ENCODE assay signal across 7 mouse cellular contexts in genomic region chr6:119480706-119481331, GRCm38 (mm10). TPM values are rescaled to one million over a fixed set of nuclear protein-coding genes. Genes with fewer than 3 reads are reported as not detected.
A peak's percentile ranks its signal among the peaks of the same experiment; 100 is the strongest.
DNase-seq lines count a peak whose midpoint lies in the region; ATAC-seq and TF ChIP-seq lines count a peak whose summit lies in the region.

No protein-coding gene starts in this region.

- H3K4me1 ChIP-seq in G1E (ENCODE audit: insufficient read depth, low read depth, low read length), result peaks cover 59% of the 10 kb centered on the region
- H3K4me1 ChIP-seq in cortical plate, adult 2 months (ENCODE audit: control insufficient read depth, insufficient read depth, low read length), result peaks cover 10% of the 10 kb centered on the region
- H3K4me1 ChIP-seq in heart, embryonic 15.5 days (replicated peaks), result peaks cover 57% of the 10 kb centered on the region
- H3K4me1 ChIP-seq in midbrain, embryonic 10.5 days, result peaks cover 74% of the 10 kb centered on the region
- peaks cover 39% of the 10 kb centered on the region for H3K4me1 ChIP-seq in stomach, embryonic 16.5 days (ENCODE audit: control insufficient read depth, insufficient read depth, low read length)

- intact Hi-C loops in left cerebral cortex, postnatal 4 days (cut with DNase I), result loop anchor here (10.0 kb wide), 3 partner anchors 284 to 824 kb away; no protein-coding TSS in a partner anchor

- no peaks in the 10 kb centered on the region for H3K9me3 ChIP-seq in G1E (replicated peaks)
- H3K9me3 ChIP-seq in heart, embryonic 15.5 days (replicated peaks), result no peaks in the 10 kb centered on the region
- H3K9me3 ChIP-seq in midbrain, embryonic 10.5 days (replicated peaks), result no peaks in the 10 kb centered on the region
- H3K9me3 ChIP-seq in stomach, embryonic 16.5 days (replicated peaks; ENCODE audit: control insufficient read depth, low read length), result no peaks in the 10 kb centered on the region

- H3K27ac ChIP-seq in cortical plate, adult 2 months (ENCODE audit: insufficient read depth, low read length), result 0 out of 2 replicates have a peak overlapping the region, but pooled peaks have one; percentile 90
- H3K27ac ChIP-seq in heart, embryonic 15.5 days, result peak overlapping the region; percentile 99
- peak overlapping the region; percentile 100 for H3K27ac ChIP-seq in midbrain, embryonic 10.5 days (replicated peaks)
- H3K27ac ChIP-seq in stomach, embryonic 16.5 days (ENCODE audit: low read length), result peak overlapping the region; percentile 98

- no peaks in the 10 kb centered on the region for H3K27me3 ChIP-seq in G1E (ENCODE audit: insufficient read depth, low read length)
- H3K27me3 ChIP-seq in heart, embryonic 15.5 days, result no peaks in the 10 kb centered on the region
- no peaks in the 10 kb centered on the region for H3K27me3 ChIP-seq in midbrain, embryonic 10.5 days (ENCODE audit: low read depth, poor library complexity, severe bottlenecking)
- no peaks in the 10 kb centered on the region for H3K27me3 ChIP-seq in stomach, embryonic 16.5 days (ENCODE audit: control insufficient read depth, insufficient read depth, low read length)

- TF ChIP-seq POLR2A in cortical plate, adult 2 months (IDR thresholded peaks at IDR 0.05; ENCODE audit: extremely low read depth, insufficient read depth, low read length), result 0 out of 2 replicates have a peak, but pooled peaks have one; percentile 1

- WGBS in heart, embryonic 15.5 days, result under 1% methylated on average over 33 of the region's 33 CpGs
- under 1% methylated on average over 33 of the region's 33 CpGs for WGBS in midbrain, embryonic 10.5 days
- 3% methylated on average over 33 of the region's 33 CpGs for WGBS in stomach, embryonic 16.5 days

- peaks cover 46% of the 10 kb centered on the region for H3K36me3 ChIP-seq in G1E (replicated peaks)
- no peaks in the 10 kb centered on the region for H3K36me3 ChIP-seq in heart, embryonic 15.5 days
- H3K36me3 ChIP-seq in midbrain, embryonic 10.5 days, result peaks cover 32% of the 10 kb centered on the region
- no peaks in the 10 kb centered on the region for H3K36me3 ChIP-seq in stomach, embryonic 16.5 days (ENCODE audit: control insufficient read depth, insufficient read depth, low read length)

- peak overlapping the region; percentile 99 for H3K4me3 ChIP-seq in G1E (ENCODE audit: low read depth, low read length)
- peak overlapping the region; percentile 93 for H3K4me3 ChIP-seq in cortical plate, adult 2 months (ENCODE audit: insufficient read depth, low read length)
- H3K4me3 ChIP-seq in heart, embryonic 15.5 days, result peak overlapping the region; percentile 88
- peak overlapping the region; percentile 95 for H3K4me3 ChIP-seq in midbrain, embryonic 10.5 days
- H3K4me3 ChIP-seq in stomach, embryonic 16.5 days (replicated peaks; ENCODE audit: low read length), result peak overlapping the region; percentile 68

- H3K4me2 ChIP-seq in heart, embryonic 15.5 days, result peak overlapping the region; percentile 94
- H3K4me2 ChIP-seq in stomach, embryonic 16.5 days (ENCODE audit: low read depth, low read length), result peak overlapping the region; percentile 97

- no peak for TF ChIP-seq CTCF in G1E (IDR thresholded peaks at IDR 0.05; ENCODE audit: low read depth, low read length)
- no peak for TF ChIP-seq CTCF in cortical plate, adult 2 months (IDR thresholded peaks at IDR 0.05; ENCODE audit: extremely low read depth, insufficient read depth, low read length)

- no peak for ATAC-seq in G1E (ENCODE audit: extremely low read depth, insufficient number of reproducible peaks, low FRiP score, poor library complexity, severe bottlenecking)
- ATAC-seq in heart, embryonic 15.5 days (replicated peaks; ENCODE audit: insufficient number of reproducible peaks, insufficient read depth, low FRiP score, low read depth), result no peak
- no peak for ATAC-seq in stomach, embryonic 16.5 days (ENCODE audit: insufficient read depth, low FRiP score)

- DNase-seq in CD4-positive helper T cell, adult 2 months (ENCODE audit: low read depth, low spot score), result peak; percentile 48
- no peak for DNase-seq in G1E (ENCODE audit: low spot score)
- DNase-seq in left cerebral cortex, postnatal 4 days, result peak; percentile 49
- DNase-seq in midbrain, embryonic 10.5 days (ENCODE audit: low spot score), result peak; percentile 62

- H3K9ac ChIP-seq in heart, embryonic 15.5 days, result peak overlapping the region; percentile 94
- H3K9ac ChIP-seq in stomach, embryonic 16.5 days (ENCODE audit: low read length), result peak overlapping the region; percentile 97

RNA-seq across cellular contexts. Expression of gene Fbxl14, which starts 1.4 kb away (rescaled TPM):
- total RNA-seq in G1E (2014; fragmentation: Nextera tagmentation) (69.2 and 81.1 TPM in 2 replicates), G1E (2017) (48.6 and 50.8 TPM in 2 replicates)
- polyA plus RNA-seq in G1E (2012), result 71.3 and 74.2 TPM in 2 replicates
- polyA plus RNA-seq in cortical plate, adult 2 months (2012; rRNA removed), result 29.0 and 29.4 TPM in 2 replicates
- 2.7 and 3.1 TPM in 2 replicates for polyA plus RNA-seq in heart, embryonic 15.5 days (2015; fragmentation: Nextera tagmentation; extraction: Ambion mirVana)
- total RNA-seq in left cerebral cortex, postnatal 4 days (2021), result 10 to 100 TPM; 28.0 to 28.5 TPM
- polyA plus RNA-seq in midbrain, embryonic 10.5 days (2016; fragmentation: Nextera tagmentation; extraction: Ambion mirVana), result 2.9 and 3.4 TPM in 2 replicates
- 3.9 and 4.3 TPM in 2 replicates for polyA plus RNA-seq in stomach, embryonic 16.5 days (2015; fragmentation: Nextera tagmentation; extraction: Ambion mirVana)
